Mouse (Mus musculus) testis, adult 2 months (tissue): ENCODE results near the gene Pabpc6. TPM values are rescaled to one million over a fixed set of nuclear protein-coding genes. Genes with fewer than 3 reads are reported as not detected.

ENCODE experiments used
- H3K27ac ChIP-seq: fragments of 200-500 bp; 2 replicates; pipeline ENCODE4 v1.5.1; 2012; ENCODE audit warnings: low read depth, low read length; ENCODE audit not compliant: control insufficient read depth, insufficient read depth
- H3K27me3 ChIP-seq: fragments of 200-500 bp; 2 replicates; pipeline ENCODE4 v1.6.1; 2012; ENCODE audit warnings: mild to moderate bottlenecking, low read length, moderate library complexity; ENCODE audit not compliant: control insufficient read depth, insufficient read depth
- H3K36me3 ChIP-seq: fragments of 200-500 bp; 2 replicates; pipeline ENCODE4 v1.6.1; 2012; ENCODE audit warnings: mild to moderate bottlenecking, low read length; ENCODE audit not compliant: control insufficient read depth, insufficient read depth
- H3K4me1 ChIP-seq: fragments of 200-500 bp; 2 replicates; pipeline ENCODE4 v1.6.1; 2012; ENCODE audit warnings: low read length; ENCODE audit not compliant: control insufficient read depth, insufficient read depth
- H3K4me3 ChIP-seq: fragments of 200-500 bp; 2 replicates; pipeline ENCODE4 v1.5.1; 2012; ENCODE audit warnings: low read depth, mild to moderate bottlenecking, low read length, moderate library complexity, mixed read lengths; ENCODE audit not compliant: control insufficient read depth
- CTCF ChIP-seq: fragments of 200-500 bp; IDR thresholded peaks from 2 replicates; pipeline ENCODE4 v1.5.1; 2012; ENCODE audit warnings: low read depth, mild to moderate bottlenecking, inconsistent platforms, low read length, moderate library complexity; ENCODE audit not compliant: control insufficient read depth, insufficient read depth, insufficient replicate concordance
- POLR2A ChIP-seq: fragments of 200-500 bp; IDR thresholded peaks from 2 replicates; pipeline ENCODE4 v1.6.1; 2012; ENCODE audit warnings: low read depth, mild to moderate bottlenecking, inconsistent platforms, low read length, moderate library complexity; ENCODE audit not compliant: control insufficient read depth
- polyA plus RNA-seq: library from polyadenylated mRNA; depleted of rRNA; stranded (reverse); fragments of >200 nt; gene quantifications from 2 replicates; pipeline ENCODE4 v1.2.3, GENCODE M21; 2012; rRNA removed

Gene Pabpc6
- 152 and 153 TPM in 2 replicates for polyA plus RNA-seq

DNA sequence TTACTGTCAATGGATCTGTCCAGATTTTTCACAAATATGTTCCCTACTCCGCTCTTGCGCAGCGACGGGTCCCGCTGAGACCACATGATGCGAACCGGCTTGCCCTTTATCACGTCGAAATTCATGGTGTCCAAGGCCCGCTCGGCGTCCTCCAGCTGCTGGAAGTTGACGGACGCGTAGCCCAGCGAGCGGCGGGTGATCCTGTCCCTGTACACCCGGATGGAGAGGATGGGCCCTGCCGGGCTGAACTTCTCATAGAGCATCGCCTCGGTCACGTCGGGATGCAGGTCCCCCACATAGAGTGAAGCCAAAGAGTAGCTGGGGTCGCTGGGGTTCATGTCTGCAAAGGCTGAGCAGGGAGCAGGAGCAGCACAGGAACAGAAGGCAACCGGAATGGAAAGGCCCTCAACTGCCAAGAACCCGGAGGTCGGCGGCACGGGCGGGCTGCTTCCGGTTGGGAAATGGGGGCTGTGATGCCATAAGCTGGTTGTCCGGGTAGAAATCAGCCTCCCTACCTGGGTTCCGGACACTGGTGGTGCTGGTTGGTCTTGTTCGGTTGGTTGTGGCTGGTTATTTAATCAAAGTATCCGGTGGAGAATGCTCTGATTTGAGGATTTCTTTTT lies at the start of gene Pabpc6:
TSS of gene Pabpc6 (minus strand) at position 435 of the 623 bp plus-strand sequence.
- Histone ChIP-seq H3K27me3 (no peaks in the 10 kb centered on the region), H3K4me1 (no peaks in the 10 kb centered on the region; the same call in 1 of the 2 replicates), H3K27ac (peak within 1 kb of the TSS; percentile 99), H3K4me3 (peak within 1 kb of the TSS; percentile 100), H3K36me3 (no peaks in the 10 kb centered on the region; the same call in 1 of the 2 replicates)
- no peak for TF ChIP-seq CTCF
- TF ChIP-seq POLR2A = peak; percentile 81

GRCm38 (mm10) chr17:9710910-9711309 lies 41.4 kb upstream of the Pabpc6 start:
- TF ChIP-seq CTCF (no peak), POLR2A (no peak)
- H3K27me3 ChIP-seq = no peaks in the 10 kb centered on the region
- H3K4me3 ChIP-seq = no peak overlapping the region
- no peak overlapping the region for H3K27ac ChIP-seq
- no peaks in the 10 kb centered on the region for H3K36me3 ChIP-seq
- H3K4me1 ChIP-seq = no peaks in the 10 kb centered on the region

DNA sequence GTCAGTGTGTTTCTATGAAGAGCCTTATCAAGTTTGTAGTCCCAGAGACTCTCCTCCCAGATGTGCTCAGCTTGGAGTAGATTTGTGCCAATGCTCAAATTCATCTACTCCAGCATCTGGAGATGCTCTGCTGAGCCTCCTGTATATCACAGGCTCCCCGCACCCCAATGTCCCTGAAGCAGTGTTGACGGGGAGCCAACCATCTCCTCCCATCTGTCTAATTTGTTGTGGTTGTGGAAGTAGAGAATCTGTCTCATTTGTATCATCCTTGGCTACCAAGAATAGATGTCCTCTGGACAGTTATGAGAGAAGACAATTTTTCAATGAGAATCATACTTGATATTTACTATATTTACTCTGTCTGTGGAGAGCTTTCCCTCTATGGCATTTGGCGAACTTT lies 39.4 kb upstream of the Pabpc6 start:
- TF ChIP-seq POLR2A = no peak
- Histone ChIP-seq H3K27me3 (no peaks in the 10 kb centered on the region), H3K36me3 (no peaks in the 10 kb centered on the region), H3K4me3 (no peak overlapping the region), H3K4me1 (no peaks in the 10 kb centered on the region), H3K27ac (no peak overlapping the region)

- no peak overlapping the region for H3K4me3 ChIP-seq
- H3K4me1 ChIP-seq = no peaks in the 10 kb centered on the region
- no peaks in the 10 kb centered on the region for H3K27me3 ChIP-seq
- H3K27ac ChIP-seq = no peak overlapping the region
- TF ChIP-seq POLR2A (no peak), CTCF (no peak)
- H3K36me3 ChIP-seq = no peaks in the 10 kb centered on the region
Observed at GRCm38 (mm10) chr17:9707356-9707755, 37.8 kb upstream of the Pabpc6 start.

DNA sequence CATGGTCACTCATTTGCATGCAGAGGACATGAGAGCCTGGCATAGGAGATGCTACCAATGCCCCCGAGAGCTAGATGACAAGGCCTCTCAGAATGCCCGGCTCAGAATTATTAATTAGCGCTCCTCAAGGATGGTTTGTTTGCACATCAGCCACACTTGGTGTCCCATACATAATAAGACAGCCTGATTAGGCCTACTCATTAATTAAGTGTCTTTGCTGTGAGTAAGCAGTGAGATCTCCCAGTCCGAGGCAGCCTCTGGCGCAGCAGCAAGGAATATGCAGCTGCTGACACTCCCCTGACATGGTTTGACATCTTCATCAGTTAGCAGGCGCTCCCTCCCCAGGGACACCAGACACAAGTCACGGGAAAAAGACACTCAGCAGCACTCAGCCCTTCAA lies 28.2 kb upstream of the Pabpc6 start:
- no peaks in the 10 kb centered on the region for H3K27me3 ChIP-seq
- TF ChIP-seq CTCF (no peak), POLR2A (no peak)
- H3K36me3 ChIP-seq = no peaks in the 10 kb centered on the region
- H3K4me1 ChIP-seq = no peaks in the 10 kb centered on the region
- H3K27ac ChIP-seq = no peak overlapping the region
- no peak overlapping the region for H3K4me3 ChIP-seq

GRCm38 (mm10) chr17:9691251-9691650 lies 21.7 kb upstream of the Pabpc6 start:
- TF ChIP-seq POLR2A = no peak
- H3K36me3 ChIP-seq = no peaks in the 10 kb centered on the region
- H3K27ac ChIP-seq = no peak overlapping the region
- H3K4me1 ChIP-seq = no peaks in the 10 kb centered on the region
- no peak overlapping the region for H3K4me3 ChIP-seq
- no peaks in the 10 kb centered on the region for H3K27me3 ChIP-seq

- TF ChIP-seq CTCF (no peak), POLR2A (no peak)
- H3K4me3 ChIP-seq = no peak overlapping the region
- no peaks in the 10 kb centered on the region for H3K36me3 ChIP-seq
Observed at GRCm38 (mm10) chr17:9683539-9684155, 14.1 kb upstream of the Pabpc6 start.

More at GRCm38 (mm10) chr17:9683539-9684155, 14.1 kb upstream of the Pabpc6 start:
- H3K4me1 ChIP-seq = no peaks in the 10 kb centered on the region
- no peaks in the 10 kb centered on the region for H3K27me3 ChIP-seq
- H3K27ac ChIP-seq = no peak overlapping the region
